30 mouse cellular contexts compared by ENCODE assay signal in the genomic region with DNA sequence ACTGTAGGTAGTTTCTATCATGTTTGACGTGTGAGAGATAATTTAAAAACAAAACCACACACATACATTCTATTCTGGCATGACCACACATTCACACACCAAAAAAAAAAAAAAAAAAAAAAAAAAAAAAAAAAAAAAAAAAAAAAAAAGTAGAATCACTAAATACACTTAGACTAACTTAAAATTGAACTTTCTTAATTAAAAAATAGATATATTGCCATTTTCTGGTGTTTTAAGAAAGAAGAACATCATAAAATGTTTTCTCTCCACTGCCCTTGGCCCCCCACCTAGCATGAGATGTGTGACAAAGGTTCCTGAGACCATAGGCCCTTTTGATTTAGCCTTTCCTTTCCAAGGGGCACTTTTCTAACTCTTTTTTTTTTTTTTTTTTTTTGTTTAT.
"Had no signal": no experiment of that assay in that cellular context is flagged by ENCODE, and none has a peak within 500 bp of the region (broad histone marks: within the 10 kb centered on the region; RNA-seq: fewer than 3 reads in every experiment).

No protein-coding gene starts in this region.

- H3K9me3 ChIP-seq: heart, embryonic 10.5 days; heart, embryonic 12.5 days; heart, embryonic 13.5 days; heart, embryonic 15.5 days; hindbrain, embryonic 10.5 days; hindbrain, embryonic 12.5 days; hindbrain, embryonic 13.5 days; hindbrain, embryonic 15.5 days; intestine, embryonic 15.5 days; kidney, embryonic 15.5 days had no signal

- H3K4me2 ChIP-seq: heart, embryonic 11.5 days; heart, embryonic 15.5 days; hindbrain, embryonic 12.5 days; hindbrain, embryonic 13.5 days; hindbrain, embryonic 14.5 days; hindbrain, embryonic 15.5 days; intestine, embryonic 15.5 days; kidney, embryonic 15.5 days had no signal

- H3K27ac ChIP-seq: heart, embryonic 10.5 days; heart, embryonic 13.5 days; heart, embryonic 15.5 days; hindbrain, embryonic 10.5 days; hindbrain, embryonic 12.5 days; hindbrain, embryonic 13.5 days; hindbrain, embryonic 14.5 days; hindbrain, embryonic 15.5 days; hindbrain, postnatal 0 days; intestine, embryonic 15.5 days; kidney, embryonic 15.5 days; kidney, postnatal 0 days; layer of hippocampus, adult 2 months; left cerebral cortex, adult 2 months had no signal

- H3K9ac ChIP-seq: heart, embryonic 12.5 days; heart, embryonic 15.5 days; hindbrain, embryonic 12.5 days; hindbrain, embryonic 13.5 days; hindbrain, embryonic 14.5 days; hindbrain, embryonic 15.5 days; intestine, embryonic 15.5 days; kidney, embryonic 15.5 days had no signal

- H3K4me3 ChIP-seq: heart, embryonic 10.5 days; heart, embryonic 12.5 days; heart, embryonic 13.5 days; heart, embryonic 15.5 days; hindbrain, embryonic 10.5 days; hindbrain, embryonic 12.5 days; hindbrain, embryonic 13.5 days; hindbrain, embryonic 15.5 days; intestine, embryonic 15.5 days; kidney, embryonic 15.5 days; layer of hippocampus, adult 2 months; left cerebral cortex, adult 2 months had no signal

- H3K4me1 ChIP-seq: heart, embryonic 10.5 days; hindbrain, embryonic 15.5 days; intestine, embryonic 15.5 days; kidney, embryonic 15.5 days had no signal

- H3K27me3 ChIP-seq: heart, embryonic 12.5 days; heart, embryonic 13.5 days; heart, embryonic 15.5 days; hindbrain, embryonic 12.5 days; hindbrain, embryonic 13.5 days; hindbrain, embryonic 15.5 days; intestine, embryonic 15.5 days; kidney, embryonic 15.5 days had no signal

- H3K36me3 ChIP-seq: heart, embryonic 10.5 days; heart, embryonic 12.5 days; heart, embryonic 13.5 days; heart, embryonic 15.5 days; hindbrain, embryonic 10.5 days; hindbrain, embryonic 12.5 days; hindbrain, embryonic 13.5 days; hindbrain, embryonic 15.5 days; intestine, embryonic 15.5 days; kidney, embryonic 15.5 days had no signal

- DNase-seq: heart, postnatal 10 days; heart, postnatal 36 days; heart, postnatal 4 days; kidney, adult 11 months; kidney, adult 18-20 months; kidney, adult 2 months; kidney, adult 8-10 months; kidney, postnatal 10 days; kidney, postnatal 14 days; kidney, postnatal 25 days; kidney, postnatal 36 days; kidney, postnatal 4 days; layer of hippocampus, adult 9-11 months; layer of hippocampus, postnatal 36 days had no signal
